Mouse (Mus musculus) cerebellum, adult 2 months (tissue): ENCODE measurements at regions not wholly inside any gene's neighbourhood (a gene's known extent, or its start where the extent isn't known, plus 50 kb on each side); places are given as distances from the start of the nearest gene placed in this dataset.

Experiments
- CTCF ChIP-seq: fragments of 200-500 bp; IDR thresholded peaks from 2 replicates; pipeline ENCODE4 v1.5.1; 2011; ENCODE audit warnings: low read depth, mild to moderate bottlenecking, control low read depth, low read length, moderate library complexity, borderline replicate concordance; ENCODE audit not compliant: insufficient read depth
- POLR2A ChIP-seq: fragments of 200-500 bp; IDR thresholded peaks from 2 replicates; pipeline ENCODE4 v1.6.1; 2011; ENCODE audit warnings: low read length, control low read depth, borderline replicate concordance; ENCODE audit not compliant: insufficient read depth

- no peak for TF ChIP-seq CTCF
- TF ChIP-seq POLR2A, result no peak
Observed at GRCm38 (mm10) chr10:44864191-44864747, 202.7 kb upstream of the Prep start.
